Mouse (Mus musculus) hindbrain, embryonic 11.5 days (tissue): Measurements from ENCODE around the gene Gm7030. TPM values are rescaled to one million over a fixed set of nuclear protein-coding genes. Genes with fewer than 3 reads are reported as not detected.
"Not testable (repeated sequence)": the region's sequence is repeated elsewhere in the genome, so short reads cannot be mapped to it uniquely, and the experiment has no call there.

Experiments used
- ATAC-seq: fragments of 200-750 bp; cut with Nextera tagmentation; 2 replicates; pipeline ENCODE4 v1.8.0; 2017; ENCODE audit warnings: mild to moderate bottlenecking, moderate TSS enrichment, moderate library complexity; ENCODE audit not compliant: low FRiP score
- DNase-seq: peaks from one replicate; pipeline ENCODE4 v3.0.0-alpha.2; 2015; ENCODE audit warnings: low spot score
- H3K27ac ChIP-seq: fragments of 300-500 bp; sonication (generic); 2 replicates; pipeline ENCODE4 v1.5.1; 2014; ENCODE audit warnings: mild to moderate bottlenecking, low read depth, low read length
- H3K27me3 ChIP-seq: fragments of 300-500 bp; sonication (generic); 2 replicates; pipeline ENCODE4 v1.6.1; 2014; ENCODE audit warnings: mild to moderate bottlenecking, low read length, moderate library complexity, mixed read lengths; ENCODE audit not compliant: control insufficient read depth, insufficient read depth
- H3K36me3 ChIP-seq: fragments of 300-500 bp; sonication (generic); 2 replicates; pipeline ENCODE4 v1.6.1; 2014; ENCODE audit warnings: mild to moderate bottlenecking, low read length, moderate library complexity, mixed read lengths; ENCODE audit not compliant: control insufficient read depth, insufficient read depth
- H3K4me1 ChIP-seq: fragments of 300-500 bp; sonication (generic); replicated peaks from 2 replicates; pipeline ENCODE4 v1.6.1; 2014; ENCODE audit warnings: low read length, mixed read lengths; ENCODE audit not compliant: control insufficient read depth, insufficient read depth
- H3K4me2 ChIP-seq: fragments of 300-500 bp; sonication (generic); replicated peaks from 2 replicates; pipeline ENCODE4 v1.6.1; 2014; ENCODE audit warnings: mild to moderate bottlenecking, low read depth, low read length
- H3K4me3 ChIP-seq: fragments of 300-500 bp; sonication (generic); 2 replicates; pipeline ENCODE4 v1.5.1; 2014; ENCODE audit warnings: low read depth, low read length
- H3K9ac ChIP-seq: fragments of 300-500 bp; sonication (generic); 2 replicates; pipeline ENCODE4 v1.6.1; 2014; ENCODE audit warnings: low read depth, low read length
- H3K9me3 ChIP-seq: fragments of 300-500 bp; sonication (generic); 2 replicates; pipeline ENCODE4 v1.6.1; 2016; ENCODE audit warnings: low read length; ENCODE audit not compliant: control insufficient read depth
- WGBS: fragments of 180-500 bp; shearing (Covaris S2); extraction: QIAGEN DNeasy Blood & Tissue Kit; methylation state at CpG from one replicate; pipeline ENCODE4 v1.1.7; 2014; 5-methylcytosine and 5-hydroxymethylcytosine counted together
- polyA plus RNA-seq: library from polyadenylated mRNA; unstranded; fragments of >200 nt; fragmentation: Nextera tagmentation; extraction: Ambion mirVana; gene quantifications from 2 replicates; pipeline ENCODE4 v1.2.1, GENCODE M21; 2014

Gm7030 gene
- polyA plus RNA-seq, 1 experiment from 2014 or later, result not detected

- 22% methylated on average over 18 of the region's 18 CpGs for WGBS
- H3K9me3 ChIP-seq, ATAC-seq, H3K9ac ChIP-seq, H3K4me2 ChIP-seq, H3K4me3 ChIP-seq, H3K36me3 ChIP-seq, H3K4me1 ChIP-seq, DNase-seq, H3K27me3 ChIP-seq, H3K27ac ChIP-seq: not testable (repeated sequence)
Observed at GRCm38 (mm10) chr17:36120839-36121238, 8.4 kb downstream of the Gm7030 start.

GRCm38 (mm10) chr17:36116545-36116944 lies 12.7 kb downstream of the Gm7030 start:
- ATAC-seq, H3K4me2 ChIP-seq, H3K9me3 ChIP-seq, H3K36me3 ChIP-seq, H3K27ac ChIP-seq, H3K4me3 ChIP-seq, DNase-seq, H3K9ac ChIP-seq, H3K27me3 ChIP-seq, H3K4me1 ChIP-seq: not testable (repeated sequence)
- WGBS, result 24% methylated on average over 3 of the region's 3 CpGs

GRCm38 (mm10) chr17:36113979-36114593 lies 15.1 kb downstream of the Gm7030 start:
- not testable (repeated sequence) for H3K27ac ChIP-seq, H3K4me2 ChIP-seq, H3K36me3 ChIP-seq, H3K9ac ChIP-seq, H3K4me1 ChIP-seq, H3K4me3 ChIP-seq, ATAC-seq, H3K9me3 ChIP-seq
- 23% methylated on average over 6 of the region's 6 CpGs for WGBS
- peaks cover 11% of the 10 kb centered on the region; the same call in 1 of the 2 replicates for H3K27me3 ChIP-seq
- DNase-seq, result peak; percentile 69

- 3% methylated on average over 10 of the region's 10 CpGs for WGBS
- H3K36me3 ChIP-seq, DNase-seq, H3K27ac ChIP-seq, H3K9me3 ChIP-seq, H3K4me1 ChIP-seq: not testable (repeated sequence)
- Histone ChIP-seq H3K27me3 (peaks cover 11% of the 10 kb centered on the region; the same call in 1 of the 2 replicates), H3K4me3 (peak overlapping the region; percentile 33), H3K4me2 (peak overlapping the region; percentile 62), H3K9ac (0 out of 2 replicates have a peak overlapping the region, but pooled peaks have one; percentile 21)
- peak; percentile 10; the same call in 1 of the 2 replicates for ATAC-seq
Observed at GRCm38 (mm10) chr17:36111510-36111868, 17.7 kb downstream of the Gm7030 start.

- under 1% methylated on average over 57 of the region's 57 CpGs for WGBS
Observed at GRCm38 (mm10) chr17:36110641-36111509, 18.4 kb downstream of the Gm7030 start.

GRCm38 (mm10) chr17:36110129-36110528 lies 19.1 kb downstream of the Gm7030 start:
- H3K4me3 ChIP-seq, H3K27ac ChIP-seq, ATAC-seq, H3K4me1 ChIP-seq, H3K9ac ChIP-seq, H3K36me3 ChIP-seq, H3K4me2 ChIP-seq, H3K9me3 ChIP-seq, DNase-seq: not testable (repeated sequence)
- peaks cover 11% of the 10 kb centered on the region; the same call in 1 of the 2 replicates for H3K27me3 ChIP-seq
- 61% methylated on average over 3 of the region's 3 CpGs for WGBS

More at GRCm38 (mm10) chr17:36110641-36111509, 18.4 kb downstream of the Gm7030 start:
- not testable (repeated sequence) for H3K4me1 ChIP-seq, H3K36me3 ChIP-seq, H3K9me3 ChIP-seq, H3K27ac ChIP-seq
- Histone ChIP-seq H3K4me2 (peak overlapping the region; percentile 62), H3K27me3 (peaks cover 11% of the 10 kb centered on the region; the same call in 1 of the 2 replicates), H3K9ac (0 out of 2 replicates have a peak overlapping the region, but pooled peaks have one; percentile 21), H3K4me3 (peak overlapping the region; percentile 33)
- ATAC-seq (peak; percentile 72), DNase-seq (peak; percentile 48)

GRCm38 (mm10) chr17:36102091-36102490 lies 27.1 kb downstream of the Gm7030 start:
- DNase-seq, H3K27me3 ChIP-seq, H3K4me2 ChIP-seq, H3K4me3 ChIP-seq, H3K36me3 ChIP-seq, H3K4me1 ChIP-seq, ATAC-seq, H3K27ac ChIP-seq, H3K9ac ChIP-seq, H3K9me3 ChIP-seq: not testable (repeated sequence)
- WGBS, result 89% methylated on average over 11 of the region's 12 CpGs

- not testable (repeated sequence) for DNase-seq, H3K4me1 ChIP-seq, H3K36me3 ChIP-seq, H3K9ac ChIP-seq, H3K4me3 ChIP-seq, H3K27me3 ChIP-seq, H3K9me3 ChIP-seq, ATAC-seq, H3K4me2 ChIP-seq, H3K27ac ChIP-seq
- 58% methylated on average over 2 of the region's 2 CpGs for WGBS
Observed at GRCm38 (mm10) chr17:36099603-36100002, 29.6 kb downstream of the Gm7030 start.
